Mouse (Mus musculus): ENCODE data around the gene Krtap7-1.

GRCm38 (mm10) chr16:89497002-89497401, 11.1 kb downstream of the Krtap7-1 start:
- TF ChIP-seq CTCF (IDR thresholded peaks at IDR 0.05; ENCODE audit: control insufficient read depth, insufficient read depth, low read length) (no peak), POLR2A (IDR thresholded peaks at IDR 0.05; ENCODE audit: borderline replicate concordance, control insufficient read depth, low read depth, low read length) (no peak)

All from bone marrow, adult 2 months (tissue).